Mouse (Mus musculus): ENCODE measurements around the gene Kcnd3. TPM values are rescaled to one million over a fixed set of nuclear protein-coding genes. Genes with fewer than 3 reads are reported as not detected.

Gene Kcnd3
- polyA plus RNA-seq, 1 experiment from 2014 or later = 5.6 TPM

GRCm38 (mm10) chr3:105712827-105713226 lies 260.7 kb downstream of the Kcnd3 start:
- ATAC-seq = no peak
- Histone ChIP-seq H3K9ac (no peak overlapping the region), H3K4me3 (no peak overlapping the region), H3K36me3 (ENCODE audit: poor library complexity, severe bottlenecking) (0 out of 2 replicates have a peak, but pooled peaks cover 6% of the 10 kb centered on the region), H3K27ac (no peak overlapping the region), H3K4me2 (no peak overlapping the region), H3K9me3 (replicated peaks) (no peaks in the 10 kb centered on the region), H3K27me3 (no peaks in the 10 kb centered on the region), H3K4me1 (peaks cover 26% of the 10 kb centered on the region)

GRCm38 (mm10) chr3:105714091-105714819 lies 262.1 kb downstream of the Kcnd3 start:
- peaks cover 36% of the 10 kb centered on the region for H3K4me1 ChIP-seq
- H3K4me2 ChIP-seq = no peak overlapping the region
- no peaks in the 10 kb centered on the region for H3K9me3 ChIP-seq (replicated peaks)
- 22% methylated on average over 8 of the region's 8 CpGs for WGBS
- H3K4me3 ChIP-seq = no peak overlapping the region
- no peaks in the 10 kb centered on the region for H3K27me3 ChIP-seq
- H3K27ac ChIP-seq = peak overlapping the region; percentile 51; the same call in 1 of the 2 replicates
- 0 out of 2 replicates have a peak, but pooled peaks cover 6% of the 10 kb centered on the region for H3K36me3 ChIP-seq (ENCODE audit: poor library complexity, severe bottlenecking)
- no peak overlapping the region for H3K9ac ChIP-seq
- no peak for ATAC-seq

- Histone ChIP-seq H3K4me2 (no peak overlapping the region), H3K4me1 (peaks cover 36% of the 10 kb centered on the region), H3K27ac (no peak overlapping the region), H3K36me3 (ENCODE audit: poor library complexity, severe bottlenecking) (0 out of 2 replicates have a peak, but pooled peaks cover 6% of the 10 kb centered on the region), H3K9me3 (replicated peaks) (no peaks in the 10 kb centered on the region), H3K4me3 (no peak overlapping the region), H3K27me3 (no peaks in the 10 kb centered on the region), H3K9ac (no peak overlapping the region)
- no peak for ATAC-seq
These were observed 262.7 kb downstream of the Kcnd3 start for GRCm38 (mm10) chr3:105714820-105715167.

GRCm38 (mm10) chr3:105716353-105717000 lies 264.3 kb downstream of the Kcnd3 start:
- ATAC-seq = no peak

GRCm38 (mm10) chr3:105717856-105718555 lies 265.9 kb downstream of the Kcnd3 start:
- no peak overlapping the region for H3K4me2 ChIP-seq
- 57% methylated on average over 11 of the region's 11 CpGs for WGBS
- no peak overlapping the region for H3K9ac ChIP-seq
- no peaks in the 10 kb centered on the region for H3K27me3 ChIP-seq
- H3K27ac ChIP-seq = no peak overlapping the region
- H3K4me1 ChIP-seq = peaks cover 23% of the 10 kb centered on the region
- H3K4me3 ChIP-seq = no peak overlapping the region
- ATAC-seq = peak; percentile 67
- H3K9me3 ChIP-seq (replicated peaks) = no peaks in the 10 kb centered on the region
- H3K36me3 ChIP-seq (ENCODE audit: poor library complexity, severe bottlenecking) = 0 out of 2 replicates have a peak, but pooled peaks cover 6% of the 10 kb centered on the region

More at GRCm38 (mm10) chr3:105716353-105717000, 264.3 kb downstream of the Kcnd3 start:
- Histone ChIP-seq H3K4me3 (no peak overlapping the region), H3K27ac (no peak overlapping the region), H3K9me3 (replicated peaks) (no peaks in the 10 kb centered on the region), H3K27me3 (no peaks in the 10 kb centered on the region), H3K4me2 (no peak overlapping the region), H3K36me3 (ENCODE audit: poor library complexity, severe bottlenecking) (0 out of 2 replicates have a peak, but pooled peaks cover 6% of the 10 kb centered on the region), H3K4me1 (peaks cover 27% of the 10 kb centered on the region), H3K9ac (no peak overlapping the region)
- WGBS = 61% methylated on average over 18 of the region's 18 CpGs

GRCm38 (mm10) chr3:105718746-105719145 lies 266.6 kb downstream of the Kcnd3 start:
- Histone ChIP-seq H3K4me1 (peaks cover 21% of the 10 kb centered on the region), H3K27me3 (no peaks in the 10 kb centered on the region), H3K4me2 (no peak overlapping the region), H3K36me3 (ENCODE audit: poor library complexity, severe bottlenecking) (0 out of 2 replicates have a peak, but pooled peaks cover 6% of the 10 kb centered on the region), H3K4me3 (no peak overlapping the region), H3K9me3 (replicated peaks) (no peaks in the 10 kb centered on the region), H3K27ac (no peak overlapping the region), H3K9ac (no peak overlapping the region)
- ATAC-seq = no peak
- 70% methylated on average over 4 of the region's 4 CpGs for WGBS

GRCm38 (mm10) chr3:105719979-105720378 lies 267.8 kb downstream of the Kcnd3 start:
- H3K4me2 ChIP-seq = no peak overlapping the region
- 73% methylated on average over 4 of the region's 4 CpGs for WGBS
- no peak overlapping the region for H3K27ac ChIP-seq
- 0 out of 2 replicates have a peak, but pooled peaks cover 6% of the 10 kb centered on the region for H3K36me3 ChIP-seq (ENCODE audit: poor library complexity, severe bottlenecking)
- H3K27me3 ChIP-seq = no peaks in the 10 kb centered on the region
- H3K4me3 ChIP-seq = no peak overlapping the region
- peaks cover 13% of the 10 kb centered on the region for H3K4me1 ChIP-seq
- no peak overlapping the region for H3K9ac ChIP-seq
- no peak for ATAC-seq
- no peaks in the 10 kb centered on the region for H3K9me3 ChIP-seq (replicated peaks)

- no peaks in the 10 kb centered on the region for H3K9me3 ChIP-seq (replicated peaks)
- 0 out of 2 replicates have a peak, but pooled peaks cover 6% of the 10 kb centered on the region for H3K36me3 ChIP-seq (ENCODE audit: poor library complexity, severe bottlenecking)
- no peak for ATAC-seq
- no peak overlapping the region for H3K9ac ChIP-seq
- 81% methylated on average over 4 of the region's 4 CpGs for WGBS
- H3K4me3 ChIP-seq = no peak overlapping the region
- H3K4me1 ChIP-seq = peaks cover 13% of the 10 kb centered on the region
- no peaks in the 10 kb centered on the region for H3K27me3 ChIP-seq
- H3K27ac ChIP-seq = no peak overlapping the region
- H3K4me2 ChIP-seq = no peak overlapping the region
These were observed 268.4 kb downstream of the Kcnd3 start for GRCm38 (mm10) chr3:105720514-105720913.

GRCm38 (mm10) chr3:105721681-105722201 lies 269.6 kb downstream of the Kcnd3 start:
- no peak overlapping the region for H3K4me2 ChIP-seq
- H3K4me3 ChIP-seq = no peak overlapping the region
- 0 out of 2 replicates have a peak, but pooled peaks cover 5% of the 10 kb centered on the region for H3K36me3 ChIP-seq (ENCODE audit: poor library complexity, severe bottlenecking)
- no peak overlapping the region for H3K9ac ChIP-seq
- no peak overlapping the region for H3K27ac ChIP-seq
- no peaks in the 10 kb centered on the region for H3K9me3 ChIP-seq (replicated peaks)
- peaks cover 10% of the 10 kb centered on the region for H3K4me1 ChIP-seq
- 80% methylated on average over 2 of the region's 2 CpGs for WGBS
- no peak for ATAC-seq
- no peaks in the 10 kb centered on the region for H3K27me3 ChIP-seq

- no peak overlapping the region for H3K27ac ChIP-seq
- H3K27me3 ChIP-seq = no peaks in the 10 kb centered on the region
- no peak overlapping the region for H3K4me2 ChIP-seq
- H3K9ac ChIP-seq = no peak overlapping the region
- H3K9me3 ChIP-seq (replicated peaks) = no peaks in the 10 kb centered on the region
- no peaks in the 10 kb centered on the region for H3K36me3 ChIP-seq (ENCODE audit: poor library complexity, severe bottlenecking)
- no peak for ATAC-seq
- H3K4me1 ChIP-seq = peaks cover 10% of the 10 kb centered on the region
- whole genome bisulfite sequencing = 91% methylated on average over 3 of the region's 3 CpGs
- H3K4me3 ChIP-seq = no peak overlapping the region
These were observed 270.4 kb downstream of the Kcnd3 start for GRCm38 (mm10) chr3:105722510-105722909.

Data from forebrain, embryonic 13.5 days (tissue).